Mouse (Mus musculus): ENCODE results near the gene Zdhhc20.

Zdhhc20 gene

GRCm38 (mm10) chr14:57820839-57821238 is 69.2 kb downstream of the Zdhhc20 start:
- no peak for DNase-seq

GRCm38 (mm10) chr14:57811844-57812243 is 78.2 kb downstream of the Zdhhc20 start:
- DNase-seq = no peak

- DNase-seq = no peak
Measured at GRCm38 (mm10) chr14:57810886-57811285, 79.2 kb downstream of the Zdhhc20 start.

GRCm38 (mm10) chr14:57808558-57808957 is 81.5 kb downstream of the Zdhhc20 start:
- DNase-seq = peak in 1 of 2 experiments; percentile 9

GRCm38 (mm10) chr14:57803731-57804130 is 86.3 kb downstream of the Zdhhc20 start:
- no peak for DNase-seq

- peak; percentile 98 to 99 for DNase-seq
Measured at GRCm38 (mm10) chr14:57797991-57798931, 91.8 kb downstream of the Zdhhc20 start, which contains the start of gene Sap18. Sap18 (plus strand) TSS chr14:57798180.

DNA sequence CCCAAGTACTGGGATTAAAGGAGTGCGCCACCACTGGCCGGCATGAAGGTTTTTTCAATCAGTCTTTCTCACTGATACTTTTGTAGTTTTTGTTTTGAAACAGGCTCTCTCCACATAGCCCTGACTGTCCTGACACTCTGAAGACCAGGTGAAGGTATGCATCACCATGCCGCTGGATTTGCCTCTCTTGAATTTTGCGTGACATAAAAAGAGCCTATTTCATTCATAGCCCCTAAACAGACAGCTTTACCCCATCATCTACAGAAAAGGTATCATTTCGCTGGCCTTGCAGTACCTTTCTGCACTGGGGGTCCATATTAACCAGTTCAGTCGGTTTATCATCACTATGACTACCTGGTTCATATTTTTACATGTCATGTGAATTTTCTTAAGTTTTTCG is 92.5 kb downstream of the Zdhhc20 start:
- no peak for DNase-seq

- no peak for DNase-seq
Measured at GRCm38 (mm10) chr14:57791171-57791570, 98.9 kb downstream of the Zdhhc20 start.

DNA sequence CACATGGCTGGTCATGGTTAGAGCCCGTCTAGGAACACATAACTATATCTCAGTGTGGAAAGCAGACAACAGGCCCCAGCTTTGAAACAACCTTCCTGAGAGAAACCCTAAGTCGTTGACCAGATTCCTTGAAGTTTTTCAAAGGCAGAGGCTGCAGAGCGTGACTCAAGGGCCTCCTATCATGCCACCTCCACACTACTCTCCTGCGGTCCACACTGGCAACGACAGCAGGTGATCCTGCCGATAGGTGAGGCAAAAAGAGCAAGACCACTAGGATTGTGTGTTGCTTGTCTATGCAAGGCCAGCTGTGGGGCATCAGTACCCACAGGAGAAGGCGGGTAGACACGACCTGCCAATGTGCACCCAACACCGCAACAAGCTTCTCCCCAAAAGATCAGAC is 100.3 kb downstream of the Zdhhc20 start:
- DNase-seq = no peak

DNA sequence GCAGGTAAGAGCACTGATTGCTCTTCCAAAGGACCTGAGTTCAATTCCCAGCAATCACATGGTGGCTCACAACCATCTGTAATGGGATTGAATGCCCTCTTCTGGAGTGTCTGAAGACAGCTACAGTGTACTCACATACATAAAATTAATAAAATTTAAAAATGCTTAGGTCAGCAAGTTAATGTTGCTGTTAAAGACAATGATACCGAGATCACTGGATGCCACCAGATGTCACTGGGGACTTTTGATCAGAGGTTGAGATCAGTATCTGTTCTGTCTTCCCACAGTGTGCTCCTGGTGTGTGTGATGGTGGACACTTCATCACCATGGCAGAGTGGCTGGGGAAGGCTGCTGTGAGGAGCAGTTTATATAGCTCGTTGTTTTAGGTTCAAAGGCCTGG is 100.8 kb downstream of the Zdhhc20 start:
- no peak for DNase-seq

- DNase-seq = no peak
Measured at GRCm38 (mm10) chr14:57787406-57787805, 102.7 kb downstream of the Zdhhc20 start.

Data from kidney, postnatal 25 days (tissue).